Mouse (Mus musculus): ENCODE results near the gene Hist2h4. TPM values are rescaled to one million over a fixed set of nuclear protein-coding genes. Genes with fewer than 3 reads are reported as not detected.
"Not testable (repeated sequence)": the region's sequence is repeated elsewhere in the genome, so short reads cannot be mapped to it uniquely, and the experiment has no call there.

The Hist2h4 gene
- polyA plus RNA-seq, 1 experiment from 2014 or later, result 9.8 TPM

- no peak for ATAC-seq (ENCODE audit: low read depth)
- Histone ChIP-seq H3K36me3 (ENCODE audit: control insufficient read depth, insufficient read depth, low read length) (no peaks in the 10 kb centered on the region), H3K4me1 (replicated peaks; ENCODE audit: control insufficient read depth, insufficient read depth, low read length) (no peaks in the 10 kb centered on the region), H3K27me3 (ENCODE audit: control insufficient read depth, insufficient read depth, low read depth, low read length) (no peaks in the 10 kb centered on the region), H3K27ac (ENCODE audit: low read length) (no peak overlapping the region), H3K4me3 (ENCODE audit: low read length) (no peak overlapping the region), H3K9ac (ENCODE audit: low read length) (no peak overlapping the region), H3K9me3 (ENCODE audit: control insufficient read depth, low read length) (no peaks in the 10 kb centered on the region), H3K4me2 (ENCODE audit: low read depth, low read length) (no peak overlapping the region)
- WGBS, result 45% methylated on average over 5 of the region's 5 CpGs
Observed at GRCm38 (mm10) chr3:96293368-96293767, 30.3 kb upstream of the Hist2h4 start.

GRCm38 (mm10) chr3:96292641-96293040 lies 29.5 kb upstream of the Hist2h4 start:
- Histone ChIP-seq H3K4me2 (ENCODE audit: low read depth, low read length) (no peak overlapping the region), H3K36me3 (ENCODE audit: control insufficient read depth, insufficient read depth, low read length) (no peaks in the 10 kb centered on the region), H3K4me1 (replicated peaks; ENCODE audit: control insufficient read depth, insufficient read depth, low read length) (no peaks in the 10 kb centered on the region), H3K9me3 (ENCODE audit: control insufficient read depth, low read length) (no peaks in the 10 kb centered on the region), H3K27ac (ENCODE audit: low read length) (no peak overlapping the region), H3K9ac (ENCODE audit: low read length) (no peak overlapping the region), H3K4me3 (ENCODE audit: low read length) (no peak overlapping the region), H3K27me3 (ENCODE audit: control insufficient read depth, insufficient read depth, low read depth, low read length) (no peaks in the 10 kb centered on the region)
- WGBS, result 48% methylated on average over 6 of the region's 6 CpGs
- no peak for ATAC-seq (ENCODE audit: low read depth)

GRCm38 (mm10) chr3:96290727-96291126 lies 27.6 kb upstream of the Hist2h4 start:
- H3K4me3 ChIP-seq (ENCODE audit: low read length); H3K27me3 ChIP-seq (ENCODE audit: control insufficient read depth, insufficient read depth, low read depth, low read length); H3K9ac ChIP-seq (ENCODE audit: low read length); ATAC-seq (ENCODE audit: low read depth); H3K36me3 ChIP-seq (ENCODE audit: control insufficient read depth, insufficient read depth, low read length); H3K4me1 ChIP-seq (replicated peaks; ENCODE audit: control insufficient read depth, insufficient read depth, low read length); H3K27ac ChIP-seq (ENCODE audit: low read length); H3K4me2 ChIP-seq (ENCODE audit: low read depth, low read length); H3K9me3 ChIP-seq (ENCODE audit: control insufficient read depth, low read length): not testable (repeated sequence)
- WGBS, result 89% methylated on average over 3 of the region's 3 CpGs

GRCm38 (mm10) chr3:96289201-96289600 lies 26.1 kb upstream of the Hist2h4 start:
- 60% methylated on average over 3 of the region's 3 CpGs for WGBS

GRCm38 (mm10) chr3:96287334-96287733 lies 24.2 kb upstream of the Hist2h4 start:
- H3K4me1 ChIP-seq (replicated peaks; ENCODE audit: control insufficient read depth, insufficient read depth, low read length); ATAC-seq (ENCODE audit: low read depth); H3K4me3 ChIP-seq (ENCODE audit: low read length); H3K9ac ChIP-seq (ENCODE audit: low read length); H3K27ac ChIP-seq (ENCODE audit: low read length); H3K4me2 ChIP-seq (ENCODE audit: low read depth, low read length); H3K36me3 ChIP-seq (ENCODE audit: control insufficient read depth, insufficient read depth, low read length); H3K27me3 ChIP-seq (ENCODE audit: control insufficient read depth, insufficient read depth, low read depth, low read length); H3K9me3 ChIP-seq (ENCODE audit: control insufficient read depth, low read length): not testable (repeated sequence)
- WGBS, result 92% methylated on average over 11 of the region's 11 CpGs

More at GRCm38 (mm10) chr3:96289201-96289600, 26.1 kb upstream of the Hist2h4 start:
- H3K4me2 ChIP-seq (ENCODE audit: low read depth, low read length), result no peak overlapping the region
- peaks cover 2% of the 10 kb centered on the region for H3K27me3 ChIP-seq (ENCODE audit: control insufficient read depth, insufficient read depth, low read depth, low read length)
- no peak overlapping the region for H3K9ac ChIP-seq (ENCODE audit: low read length)
- H3K4me1 ChIP-seq (replicated peaks; ENCODE audit: control insufficient read depth, insufficient read depth, low read length), result no peaks in the 10 kb centered on the region
- no peak overlapping the region for H3K4me3 ChIP-seq (ENCODE audit: low read length)
- no peak overlapping the region for H3K27ac ChIP-seq (ENCODE audit: low read length)
- H3K36me3 ChIP-seq (ENCODE audit: control insufficient read depth, insufficient read depth, low read length), result no peaks in the 10 kb centered on the region
- ATAC-seq (ENCODE audit: low read depth), result no peak
- no peaks in the 10 kb centered on the region for H3K9me3 ChIP-seq (ENCODE audit: control insufficient read depth, low read length)

- Histone ChIP-seq H3K9ac (ENCODE audit: low read length) (no peak overlapping the region), H3K27me3 (ENCODE audit: control insufficient read depth, insufficient read depth, low read depth, low read length) (peaks cover 9% of the 10 kb centered on the region), H3K4me1 (replicated peaks; ENCODE audit: control insufficient read depth, insufficient read depth, low read length) (no peaks in the 10 kb centered on the region), H3K4me3 (ENCODE audit: low read length) (no peak overlapping the region), H3K36me3 (ENCODE audit: control insufficient read depth, insufficient read depth, low read length) (no peaks in the 10 kb centered on the region), H3K9me3 (ENCODE audit: control insufficient read depth, low read length) (no peaks in the 10 kb centered on the region), H3K27ac (ENCODE audit: low read length) (no peak overlapping the region), H3K4me2 (ENCODE audit: low read depth, low read length) (peak overlapping the region; percentile 9; the same call in 1 of the 2 replicates)
- 1% methylated on average over 4 of the region's 4 CpGs for WGBS
- ATAC-seq (ENCODE audit: low read depth), result no peak
Observed at GRCm38 (mm10) chr3:96284457-96284856, 21.3 kb upstream of the Hist2h4 start.

- Histone ChIP-seq H3K9ac (ENCODE audit: low read length) (no peak overlapping the region), H3K4me2 (ENCODE audit: low read depth, low read length) (no peak overlapping the region), H3K4me1 (replicated peaks; ENCODE audit: control insufficient read depth, insufficient read depth, low read length) (peaks cover 8% of the 10 kb centered on the region), H3K36me3 (ENCODE audit: control insufficient read depth, insufficient read depth, low read length) (no peaks in the 10 kb centered on the region), H3K4me3 (ENCODE audit: low read length) (no peak overlapping the region), H3K27me3 (ENCODE audit: control insufficient read depth, insufficient read depth, low read depth, low read length) (peaks cover 9% of the 10 kb centered on the region), H3K9me3 (ENCODE audit: control insufficient read depth, low read length) (no peaks in the 10 kb centered on the region), H3K27ac (ENCODE audit: low read length) (no peak overlapping the region)
- WGBS, result 47% methylated on average over 6 of the region's 6 CpGs
- ATAC-seq (ENCODE audit: low read depth), result no peak
Observed at GRCm38 (mm10) chr3:96280660-96281059, 17.5 kb upstream of the Hist2h4 start.

- peak overlapping the region; percentile 64 for H3K4me3 ChIP-seq (ENCODE audit: low read length)
- H3K27ac ChIP-seq (ENCODE audit: low read length), result peak overlapping the region; percentile 84
- H3K27me3 ChIP-seq (ENCODE audit: control insufficient read depth, insufficient read depth, low read depth, low read length), result no peaks in the 10 kb centered on the region; the same call in 1 of the 2 replicates
- ATAC-seq (ENCODE audit: low read depth), result peak; percentile 97
- peak overlapping the region; percentile 63 for H3K9ac ChIP-seq (ENCODE audit: low read length)
- H3K4me1 ChIP-seq (replicated peaks; ENCODE audit: control insufficient read depth, insufficient read depth, low read length), result peaks cover 8% of the 10 kb centered on the region
- WGBS, result under 1% methylated on average over 49 of the region's 49 CpGs
- peak overlapping the region; percentile 94 for H3K4me2 ChIP-seq (ENCODE audit: low read depth, low read length)
- no peaks in the 10 kb centered on the region for H3K9me3 ChIP-seq (ENCODE audit: control insufficient read depth, low read length)
- H3K36me3 ChIP-seq (ENCODE audit: control insufficient read depth, insufficient read depth, low read length), result no peaks in the 10 kb centered on the region
Observed at GRCm38 (mm10) chr3:96277800-96278624, 14.9 kb upstream of the Hist2h4 start.

- H3K9me3 ChIP-seq (ENCODE audit: control insufficient read depth, low read length), result no peaks in the 10 kb centered on the region
- H3K4me1 ChIP-seq (replicated peaks; ENCODE audit: control insufficient read depth, insufficient read depth, low read length), result peaks cover 8% of the 10 kb centered on the region
- H3K27ac ChIP-seq (ENCODE audit: low read length), result no peak overlapping the region
- peak overlapping the region; percentile 63 for H3K9ac ChIP-seq (ENCODE audit: low read length)
- no peaks in the 10 kb centered on the region for H3K36me3 ChIP-seq (ENCODE audit: control insufficient read depth, insufficient read depth, low read length)
- no peaks in the 10 kb centered on the region; the same call in 1 of the 2 replicates for H3K27me3 ChIP-seq (ENCODE audit: control insufficient read depth, insufficient read depth, low read depth, low read length)
- 9% methylated on average over 8 of the region's 8 CpGs for WGBS
- ATAC-seq (ENCODE audit: low read depth), result peak; percentile 37
- H3K4me3 ChIP-seq (ENCODE audit: low read length), result peak overlapping the region; percentile 64
- peak overlapping the region; percentile 94 for H3K4me2 ChIP-seq (ENCODE audit: low read depth, low read length)
Observed at GRCm38 (mm10) chr3:96277428-96277799, 14.3 kb upstream of the Hist2h4 start.
